Mouse (Mus musculus): ENCODE measurements at regions not wholly inside any gene's neighbourhood (a gene's known extent, or its start where the extent isn't known, plus 50 kb on each side); places are given as distances from the start of the nearest gene placed in this dataset.

DNA sequence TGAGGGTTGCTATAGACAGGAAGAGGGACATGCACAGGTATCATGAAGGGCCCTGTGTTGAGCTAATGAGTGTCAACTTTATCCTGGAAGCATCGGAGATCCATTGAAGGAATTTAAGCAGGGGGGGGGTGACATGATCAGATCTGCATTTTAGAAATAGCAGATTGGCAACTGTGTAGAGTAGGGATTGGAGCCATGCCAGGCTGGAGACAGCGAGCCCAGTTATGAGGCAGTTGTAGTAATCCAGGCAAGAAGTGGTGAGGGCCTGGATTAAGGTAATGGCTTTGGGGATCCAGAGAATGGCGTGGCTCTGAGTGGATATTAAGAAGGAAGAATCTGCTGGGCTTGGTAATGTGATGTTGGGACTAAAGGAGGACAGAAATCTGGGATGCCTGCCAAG, 528.5 kb downstream of the Fgf9 start:
- TF ChIP-seq POLR2A (IDR thresholded peaks at IDR 0.05; ENCODE audit: extremely low read depth, insufficient read depth, low read length) (no peak), CTCF (IDR thresholded peaks at IDR 0.05; ENCODE audit: extremely low read depth, insufficient read depth, low read length) (no peak)
- Histone ChIP-seq H3K4me1 (ENCODE audit: control insufficient read depth, insufficient read depth, low read length) (no peaks in the 10 kb centered on the region), H3K27ac (ENCODE audit: insufficient read depth, low read length) (no peak overlapping the region), H3K4me3 (ENCODE audit: insufficient read depth, low read length) (no peak overlapping the region)

DNA sequence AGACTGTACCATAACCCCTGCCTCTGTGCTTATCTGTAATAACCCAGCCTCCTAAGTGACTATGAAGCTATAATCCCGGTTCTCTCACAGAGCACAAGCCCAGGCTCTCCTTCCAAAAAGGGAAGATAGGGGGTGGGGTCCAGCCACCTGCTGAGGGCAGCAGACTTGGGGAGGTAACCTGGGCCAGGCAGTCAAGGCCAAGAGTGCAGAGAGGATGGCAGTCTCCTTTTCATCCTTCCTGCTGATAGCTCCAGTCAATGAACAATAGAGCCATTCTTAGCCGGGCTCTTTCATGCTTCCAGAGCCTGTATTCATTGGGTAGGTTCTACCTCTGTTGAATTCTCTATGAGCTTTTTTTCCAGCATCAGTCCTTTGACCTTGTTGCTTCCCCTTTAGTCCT, 527.5 kb downstream of the Fgf9 start:
- Histone ChIP-seq H3K4me3 (ENCODE audit: insufficient read depth, low read length) (no peak overlapping the region), H3K4me1 (ENCODE audit: control insufficient read depth, insufficient read depth, low read length) (no peaks in the 10 kb centered on the region), H3K27ac (ENCODE audit: insufficient read depth, low read length) (no peak overlapping the region)
- no peak for TF ChIP-seq POLR2A (IDR thresholded peaks at IDR 0.05; ENCODE audit: extremely low read depth, insufficient read depth, low read length)
- TF ChIP-seq CTCF (IDR thresholded peaks at IDR 0.05; ENCODE audit: extremely low read depth, insufficient read depth, low read length), result no peak

DNA sequence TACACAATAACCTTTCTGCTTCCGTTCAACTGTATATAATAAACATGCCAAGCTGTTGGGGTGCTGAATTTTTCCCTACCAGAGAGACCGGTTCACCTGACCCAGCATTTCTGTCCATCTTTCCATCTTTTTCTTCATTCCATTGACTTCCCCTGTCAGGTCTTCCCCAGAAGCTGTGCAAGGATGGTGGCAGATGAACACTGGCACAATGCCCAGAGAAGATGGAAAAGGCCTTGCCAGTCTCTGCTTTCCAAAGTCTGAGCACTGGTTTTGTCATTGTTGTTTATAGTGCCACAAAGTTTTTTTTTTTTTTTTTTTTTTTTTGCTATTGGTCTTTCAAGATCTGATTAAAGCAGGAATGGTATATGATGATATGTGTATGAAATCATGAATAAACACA, 526.6 kb downstream of the Fgf9 start:
- TF ChIP-seq CTCF (IDR thresholded peaks at IDR 0.05; ENCODE audit: extremely low read depth, insufficient read depth, low read length), result no peak
- TF ChIP-seq POLR2A (IDR thresholded peaks at IDR 0.05; ENCODE audit: extremely low read depth, insufficient read depth, low read length), result no peak
- H3K27ac ChIP-seq (ENCODE audit: insufficient read depth, low read length), result no peak overlapping the region
- no peaks in the 10 kb centered on the region for H3K4me1 ChIP-seq (ENCODE audit: control insufficient read depth, insufficient read depth, low read length)
- H3K4me3 ChIP-seq (ENCODE audit: insufficient read depth, low read length), result no peak overlapping the region

DNA sequence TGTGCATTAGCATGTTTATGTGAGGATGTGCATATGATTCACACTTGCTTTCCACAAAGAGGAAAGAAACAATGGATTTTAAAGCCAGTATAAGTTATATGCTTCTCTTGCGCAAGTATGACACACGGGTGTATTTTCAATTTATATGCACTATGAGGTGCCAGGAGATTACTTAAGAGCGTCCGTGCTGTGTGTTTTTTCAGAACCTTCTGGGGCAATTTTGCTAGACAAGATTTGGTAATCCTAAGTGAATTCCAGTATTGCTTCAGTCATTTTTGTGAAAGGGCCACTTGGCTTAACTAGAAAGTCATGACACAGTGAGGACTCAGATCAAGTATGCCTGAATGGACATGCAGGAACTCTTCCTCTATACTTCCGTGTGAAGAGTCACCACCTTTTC, 511.5 kb downstream of the Fgf9 start:
- H3K4me3 ChIP-seq (ENCODE audit: insufficient read depth, low read length), result no peak overlapping the region
- no peak overlapping the region for H3K27ac ChIP-seq (ENCODE audit: insufficient read depth, low read length)
- no peaks in the 10 kb centered on the region for H3K4me1 ChIP-seq (ENCODE audit: control insufficient read depth, insufficient read depth, low read length)
- no peak for TF ChIP-seq POLR2A (IDR thresholded peaks at IDR 0.05; ENCODE audit: extremely low read depth, insufficient read depth, low read length)
- no peak for TF ChIP-seq CTCF (IDR thresholded peaks at IDR 0.05; ENCODE audit: extremely low read depth, insufficient read depth, low read length)

DNA sequence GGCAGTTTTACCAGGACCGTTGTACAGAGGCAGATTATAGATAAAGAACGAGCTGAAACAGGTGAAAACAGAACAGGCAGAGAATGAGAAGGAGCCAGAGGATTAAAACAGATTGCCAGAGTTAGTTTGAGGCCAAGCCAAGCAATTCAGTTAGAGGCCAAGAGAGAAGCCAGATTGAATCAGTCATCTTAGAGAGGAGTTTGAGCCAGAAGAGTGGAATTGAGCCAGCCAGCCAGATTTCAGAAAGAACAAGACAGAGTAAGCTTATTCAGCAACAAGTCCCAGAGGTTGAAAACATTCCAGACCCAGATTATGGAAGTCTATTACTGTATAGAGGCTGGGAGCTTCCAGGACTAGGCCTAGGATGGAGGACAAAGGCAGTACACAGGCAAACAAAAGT, 499.7 kb downstream of the Fgf9 start:
- TF ChIP-seq POLR2A (IDR thresholded peaks at IDR 0.05; ENCODE audit: extremely low read depth, insufficient read depth, low read length) (no peak), CTCF (IDR thresholded peaks at IDR 0.05; ENCODE audit: extremely low read depth, insufficient read depth, low read length) (no peak)
- H3K4me3 ChIP-seq (ENCODE audit: insufficient read depth, low read length), result no peak overlapping the region
- H3K27ac ChIP-seq (ENCODE audit: insufficient read depth, low read length), result no peak overlapping the region
- H3K4me1 ChIP-seq (ENCODE audit: control insufficient read depth, insufficient read depth, low read length), result no peaks in the 10 kb centered on the region

DNA sequence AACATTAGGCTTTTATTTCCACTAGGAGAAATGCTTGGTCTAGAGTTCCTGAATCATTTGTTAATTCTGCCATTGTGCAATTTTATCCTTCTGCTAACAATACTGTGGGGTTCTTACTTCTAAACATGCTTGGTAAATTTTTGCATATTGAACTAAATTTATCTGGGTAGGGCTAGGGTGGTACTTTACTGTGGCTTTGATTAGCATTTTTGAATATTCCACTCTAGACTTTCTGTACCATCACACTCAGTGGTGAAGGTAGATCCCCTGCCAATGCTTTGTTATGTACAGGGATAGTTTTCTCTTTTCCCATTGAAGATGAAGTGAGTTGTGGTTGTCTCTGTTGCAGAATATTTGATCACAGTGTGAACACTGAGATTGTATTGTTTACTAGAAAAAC, 497.1 kb downstream of the Fgf9 start:
- TF ChIP-seq CTCF (IDR thresholded peaks at IDR 0.05; ENCODE audit: extremely low read depth, insufficient read depth, low read length) (no peak), POLR2A (IDR thresholded peaks at IDR 0.05; ENCODE audit: extremely low read depth, insufficient read depth, low read length) (no peak)
- no peak overlapping the region for H3K4me3 ChIP-seq (ENCODE audit: insufficient read depth, low read length)
- no peaks in the 10 kb centered on the region for H3K4me1 ChIP-seq (ENCODE audit: control insufficient read depth, insufficient read depth, low read length)
- H3K27ac ChIP-seq (ENCODE audit: insufficient read depth, low read length), result no peak overlapping the region

DNA sequence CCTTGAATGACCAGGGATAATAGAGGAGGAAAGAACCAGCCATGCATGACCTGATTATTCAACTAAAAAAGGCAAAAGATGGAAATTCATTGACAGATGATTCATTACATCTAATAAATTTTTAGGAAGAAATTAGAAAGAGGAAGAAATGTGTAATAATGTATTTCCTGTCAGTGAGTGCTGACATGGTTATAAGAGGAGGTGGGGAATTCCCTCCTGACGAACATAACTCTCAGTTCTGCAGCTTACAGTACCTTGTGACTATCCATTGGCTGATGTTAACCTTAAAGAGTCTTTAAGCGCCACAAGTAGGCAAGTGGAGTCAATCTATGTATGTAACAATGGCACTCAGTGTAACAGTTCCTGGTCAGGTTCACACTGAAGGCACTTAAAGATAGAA, 492.7 kb downstream of the Fgf9 start:
- no peak overlapping the region for H3K27ac ChIP-seq (ENCODE audit: insufficient read depth, low read length)
- TF ChIP-seq CTCF (IDR thresholded peaks at IDR 0.05; ENCODE audit: extremely low read depth, insufficient read depth, low read length), result no peak
- TF ChIP-seq POLR2A (IDR thresholded peaks at IDR 0.05; ENCODE audit: extremely low read depth, insufficient read depth, low read length), result no peak

DNA sequence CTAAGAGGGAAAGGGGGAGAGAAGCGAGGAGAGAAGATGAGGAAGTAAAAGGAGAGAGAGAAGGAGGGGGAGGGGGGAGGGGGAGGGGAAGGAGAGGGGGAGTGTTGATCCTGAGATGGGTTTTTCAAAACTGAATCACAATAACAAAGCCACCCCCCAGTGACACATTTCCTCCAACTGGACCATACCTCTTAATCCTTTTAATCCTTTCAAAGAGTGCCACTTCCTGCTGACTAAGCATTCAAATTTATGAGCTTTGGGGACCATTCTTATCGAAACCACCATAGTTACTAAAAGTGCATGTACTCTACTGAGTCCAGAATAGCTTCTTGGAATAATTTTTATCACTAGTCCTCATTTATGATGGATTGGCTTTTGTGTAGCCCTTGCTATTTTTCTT, 480.4 kb downstream of the Fgf9 start:
- TF ChIP-seq POLR2A (IDR thresholded peaks at IDR 0.05; ENCODE audit: extremely low read depth, insufficient read depth, low read length) (no peak), CTCF (IDR thresholded peaks at IDR 0.05; ENCODE audit: extremely low read depth, insufficient read depth, low read length) (no peak)
- no peak overlapping the region for H3K27ac ChIP-seq (ENCODE audit: insufficient read depth, low read length)
- no peaks in the 10 kb centered on the region for H3K4me1 ChIP-seq (ENCODE audit: control insufficient read depth, insufficient read depth, low read length)
- no peak overlapping the region for H3K4me3 ChIP-seq (ENCODE audit: insufficient read depth, low read length)

More for the DNA sequence above, 492.7 kb downstream of the Fgf9 start:
- H3K4me3 ChIP-seq (ENCODE audit: insufficient read depth, low read length), result no peak overlapping the region
- H3K4me1 ChIP-seq (ENCODE audit: control insufficient read depth, insufficient read depth, low read length), result no peaks in the 10 kb centered on the region

DNA sequence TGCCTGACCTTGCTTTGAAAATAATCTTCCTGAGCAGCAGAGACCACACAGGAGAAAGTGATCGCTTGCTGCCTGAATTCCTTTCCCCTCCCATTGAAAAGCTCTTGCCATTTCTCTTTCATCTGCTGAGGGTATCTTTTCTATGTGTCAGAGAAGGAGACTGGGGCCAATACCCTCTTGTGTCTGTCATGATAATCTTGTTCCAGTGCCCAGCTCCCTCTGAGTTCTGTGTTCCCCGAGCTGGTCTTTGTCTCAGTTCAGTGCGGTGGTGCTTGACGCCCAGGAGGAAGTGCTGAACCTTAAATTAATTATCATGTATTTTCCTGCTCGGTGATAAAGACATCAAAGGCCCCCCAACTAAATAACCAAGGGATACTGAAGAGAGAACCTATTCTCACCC, 475.4 kb downstream of the Fgf9 start:
- H3K4me3 ChIP-seq (ENCODE audit: insufficient read depth, low read length), result no peak overlapping the region
- TF ChIP-seq CTCF (IDR thresholded peaks at IDR 0.05; ENCODE audit: extremely low read depth, insufficient read depth, low read length), result no peak
- no peak for TF ChIP-seq POLR2A (IDR thresholded peaks at IDR 0.05; ENCODE audit: extremely low read depth, insufficient read depth, low read length)

DNA sequence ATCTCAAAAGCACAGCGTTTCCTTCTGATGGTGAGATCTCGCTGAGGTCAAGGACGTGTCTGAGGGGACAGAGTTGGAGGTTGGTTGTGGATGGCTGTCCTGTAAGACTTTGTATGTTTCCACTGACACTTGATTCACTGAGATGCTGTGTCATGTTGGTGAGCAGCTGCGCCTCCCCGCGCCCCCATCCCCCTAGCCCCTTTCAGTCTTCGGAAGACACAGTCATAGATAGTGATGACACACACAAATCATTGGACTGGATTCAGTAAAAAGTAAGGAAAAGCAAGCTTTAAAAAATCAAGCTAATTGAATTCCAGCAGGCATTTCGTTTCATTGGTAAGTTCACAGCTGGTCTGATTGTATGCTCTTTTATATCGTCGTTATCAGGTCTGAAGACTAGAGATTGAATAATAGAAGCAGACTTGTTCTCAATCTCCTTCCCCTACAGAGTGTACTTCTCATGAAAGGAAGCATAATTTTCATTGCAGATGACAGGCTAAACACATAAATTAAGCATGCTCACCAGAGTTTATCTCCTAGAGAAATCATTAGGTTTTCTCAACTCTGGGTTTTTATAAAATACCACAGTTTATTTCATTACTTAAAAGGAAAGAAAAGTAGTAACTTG, 472.9 kb downstream of the Fgf9 start:
- Histone ChIP-seq H3K27ac (ENCODE audit: insufficient read depth, low read length) (no peak overlapping the region), H3K4me1 (ENCODE audit: control insufficient read depth, insufficient read depth, low read length) (no peaks in the 10 kb centered on the region), H3K4me3 (ENCODE audit: insufficient read depth, low read length) (no peak overlapping the region)
- TF ChIP-seq CTCF (IDR thresholded peaks at IDR 0.05; ENCODE audit: extremely low read depth, insufficient read depth, low read length), result no peak

More for the DNA sequence above, 475.4 kb downstream of the Fgf9 start:
- H3K4me1 ChIP-seq (ENCODE audit: control insufficient read depth, insufficient read depth, low read length), result no peaks in the 10 kb centered on the region
- no peak overlapping the region for H3K27ac ChIP-seq (ENCODE audit: insufficient read depth, low read length)
